Mouse (Mus musculus): ENCODE results near the gene Alcam.

DNA sequence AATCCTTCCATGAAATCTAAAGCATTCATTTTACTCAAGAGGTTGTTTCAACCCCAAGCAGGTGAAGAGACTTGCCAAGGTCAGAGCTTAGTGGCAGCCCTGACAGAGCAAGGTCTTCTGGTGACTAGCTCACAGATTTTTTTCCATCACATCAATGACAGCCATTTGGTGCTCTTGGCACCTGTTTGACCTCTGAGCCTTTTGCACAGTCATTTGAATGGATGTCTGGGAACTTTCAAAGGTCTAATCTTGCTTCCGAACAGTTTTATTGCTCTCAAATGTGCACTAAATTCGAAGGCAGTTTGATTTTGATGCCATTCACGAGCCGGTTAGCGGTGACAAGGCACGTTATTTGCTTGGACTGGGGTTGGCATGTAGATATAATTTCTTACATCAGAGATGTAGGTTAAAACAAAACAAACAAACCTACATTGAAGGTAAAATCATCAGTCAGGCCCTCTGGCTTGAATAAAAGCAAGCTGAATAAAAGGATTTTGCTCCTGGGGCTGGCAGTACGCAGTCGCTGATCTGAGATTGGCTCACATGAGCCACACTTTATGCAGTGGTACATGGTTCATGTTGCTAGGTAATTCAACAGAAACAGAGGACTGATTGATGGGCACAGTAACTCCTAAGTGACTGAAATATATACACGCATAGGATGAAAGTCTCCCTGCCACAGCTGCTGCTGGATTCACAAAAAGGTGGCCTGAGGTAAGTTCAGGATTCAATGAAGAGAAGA is 150.9 kb downstream of the Alcam start:
- TF ChIP-seq POLR2A (IDR thresholded peaks at IDR 0.05; ENCODE audit: low read depth, low read length) (no peak), CTCF (conservative IDR thresholded peaks at IDR 0.05; ENCODE audit: insufficient read depth, insufficient read length, low read depth, low read length) (no peak)

Data from kidney, adult 2 months (tissue).